Mouse (Mus musculus): ENCODE data around the gene Gpi1. TPM values are rescaled to one million over a fixed set of nuclear protein-coding genes. Genes with fewer than 3 reads are reported as not detected.
A peak's percentile ranks its signal among the peaks of the same experiment; 100 is the strongest.

Gpi1 gene
- polyA plus RNA-seq, 1 experiment from 2014 or later: 255 TPM

- 0 out of 2 replicates have a peak overlapping the region, but pooled peaks have one; percentile 87 for H3K27ac ChIP-seq
- peak overlapping the region; percentile 68 for H3K4me2 ChIP-seq (replicated peaks)
- H3K27me3 ChIP-seq: no peaks in the 10 kb centered on the region
- no peak for ATAC-seq (ENCODE audit: insufficient number of reproducible peaks, insufficient read depth, low FRiP score, low TSS enrichment)
- H3K9ac ChIP-seq: peak overlapping the region; percentile 73
- peak overlapping the region; percentile 68 for H3K4me3 ChIP-seq
- peaks cover 22% of the 10 kb centered on the region for H3K4me1 ChIP-seq
- peaks cover 36% of the 10 kb centered on the region for H3K36me3 ChIP-seq
- 17% methylated on average over 5 of the region's 5 CpGs for WGBS
- H3K9me3 ChIP-seq: no peaks in the 10 kb centered on the region
Measured at GRCm38 (mm10) chr7:34229153-34229552, 983 bp downstream of the Gpi1 start.

GRCm38 (mm10) chr7:34228641-34229040 lies 1.5 kb downstream of the Gpi1 start:
- no peaks in the 10 kb centered on the region for H3K9me3 ChIP-seq
- no peak for ATAC-seq (ENCODE audit: insufficient number of reproducible peaks, insufficient read depth, low FRiP score, low TSS enrichment)
- H3K4me1 ChIP-seq: peaks cover 22% of the 10 kb centered on the region
- H3K9ac ChIP-seq: peak overlapping the region; percentile 73; the same call in 1 of the 2 replicates
- H3K36me3 ChIP-seq: peaks cover 41% of the 10 kb centered on the region
- no peaks in the 10 kb centered on the region for H3K27me3 ChIP-seq
- H3K4me2 ChIP-seq (replicated peaks): peak overlapping the region; percentile 68
- no peak overlapping the region for H3K27ac ChIP-seq
- WGBS: 51% methylated on average over 9 of the region's 9 CpGs
- H3K4me3 ChIP-seq: peak overlapping the region; percentile 68

GRCm38 (mm10) chr7:34226846-34227245 lies 3.3 kb downstream of the Gpi1 start:
- ATAC-seq (ENCODE audit: insufficient number of reproducible peaks, insufficient read depth, low FRiP score, low TSS enrichment): no peak
- peaks cover 59% of the 10 kb centered on the region for H3K36me3 ChIP-seq
- WGBS: 93% methylated on average over 12 of the region's 12 CpGs
- H3K4me1 ChIP-seq: peaks cover 17% of the 10 kb centered on the region
- no peak overlapping the region for H3K4me3 ChIP-seq
- no peaks in the 10 kb centered on the region for H3K27me3 ChIP-seq
- no peak overlapping the region for H3K9ac ChIP-seq
- H3K27ac ChIP-seq: no peak overlapping the region
- no peak overlapping the region for H3K4me2 ChIP-seq (replicated peaks)
- H3K9me3 ChIP-seq: no peaks in the 10 kb centered on the region

- Histone ChIP-seq H3K9ac (no peak overlapping the region), H3K4me3 (no peak overlapping the region), H3K9me3 (no peaks in the 10 kb centered on the region), H3K36me3 (peaks cover 66% of the 10 kb centered on the region), H3K27me3 (no peaks in the 10 kb centered on the region), H3K4me1 (peaks cover 17% of the 10 kb centered on the region), H3K4me2 (replicated peaks) (no peak overlapping the region), H3K27ac (no peak overlapping the region)
- no peak for ATAC-seq (ENCODE audit: insufficient number of reproducible peaks, insufficient read depth, low FRiP score, low TSS enrichment)
- 88% methylated on average over 8 of the region's 8 CpGs for WGBS
Measured at GRCm38 (mm10) chr7:34226086-34226485, 4.0 kb downstream of the Gpi1 start.

GRCm38 (mm10) chr7:34224308-34224707 lies 5.8 kb downstream of the Gpi1 start:
- peaks cover 15% of the 10 kb centered on the region for H3K4me1 ChIP-seq
- H3K27me3 ChIP-seq: no peaks in the 10 kb centered on the region
- H3K9me3 ChIP-seq: no peaks in the 10 kb centered on the region
- peaks cover 83% of the 10 kb centered on the region for H3K36me3 ChIP-seq
- H3K4me3 ChIP-seq: no peak overlapping the region
- no peak overlapping the region for H3K27ac ChIP-seq
- no peak overlapping the region for H3K4me2 ChIP-seq (replicated peaks)
- 94% methylated on average over 6 of the region's 6 CpGs for WGBS
- no peak overlapping the region for H3K9ac ChIP-seq
- ATAC-seq (ENCODE audit: insufficient number of reproducible peaks, insufficient read depth, low FRiP score, low TSS enrichment): no peak

- no peak for ATAC-seq (ENCODE audit: insufficient number of reproducible peaks, insufficient read depth, low FRiP score, low TSS enrichment)
- Histone ChIP-seq H3K27ac (no peak overlapping the region), H3K9me3 (no peaks in the 10 kb centered on the region), H3K4me1 (no peaks in the 10 kb centered on the region), H3K4me3 (no peak overlapping the region), H3K36me3 (peaks cover 95% of the 10 kb centered on the region), H3K9ac (no peak overlapping the region), H3K4me2 (replicated peaks) (no peak overlapping the region), H3K27me3 (no peaks in the 10 kb centered on the region)
- WGBS: 89% methylated on average over 10 of the region's 10 CpGs
Measured at GRCm38 (mm10) chr7:34222340-34222739, 7.8 kb downstream of the Gpi1 start.

- WGBS: 89% methylated on average over 9 of the region's 9 CpGs
- H3K4me1 ChIP-seq: no peaks in the 10 kb centered on the region
- no peak overlapping the region for H3K4me2 ChIP-seq (replicated peaks)
- no peak overlapping the region for H3K9ac ChIP-seq
- ATAC-seq (ENCODE audit: insufficient number of reproducible peaks, insufficient read depth, low FRiP score, low TSS enrichment): no peak
- no peak overlapping the region for H3K4me3 ChIP-seq
- no peaks in the 10 kb centered on the region for H3K9me3 ChIP-seq
- H3K27me3 ChIP-seq: no peaks in the 10 kb centered on the region
- peaks cover 95% of the 10 kb centered on the region for H3K36me3 ChIP-seq
- no peak overlapping the region for H3K27ac ChIP-seq
Measured at GRCm38 (mm10) chr7:34221594-34222250, 8.4 kb downstream of the Gpi1 start.

GRCm38 (mm10) chr7:34218496-34218895 lies 11.6 kb downstream of the Gpi1 start:
- no peaks in the 10 kb centered on the region for H3K27me3 ChIP-seq
- no peak overlapping the region for H3K4me2 ChIP-seq (replicated peaks)
- H3K4me3 ChIP-seq: no peak overlapping the region
- H3K9ac ChIP-seq: no peak overlapping the region
- no peak overlapping the region for H3K27ac ChIP-seq
- H3K36me3 ChIP-seq: peaks cover 97% of the 10 kb centered on the region
- H3K9me3 ChIP-seq: no peaks in the 10 kb centered on the region
- WGBS: 87% methylated on average over 1 of the region's 1 CpGs
- no peak for ATAC-seq (ENCODE audit: insufficient number of reproducible peaks, insufficient read depth, low FRiP score, low TSS enrichment)
- H3K4me1 ChIP-seq: no peaks in the 10 kb centered on the region

- no peak overlapping the region for H3K4me3 ChIP-seq
- 90% methylated on average over 10 of the region's 10 CpGs for WGBS
- H3K27ac ChIP-seq: no peak overlapping the region
- no peak for ATAC-seq (ENCODE audit: insufficient number of reproducible peaks, insufficient read depth, low FRiP score, low TSS enrichment)
- no peak overlapping the region for H3K9ac ChIP-seq
- no peak overlapping the region for H3K4me2 ChIP-seq (replicated peaks)
- no peaks in the 10 kb centered on the region for H3K27me3 ChIP-seq
- H3K9me3 ChIP-seq: no peaks in the 10 kb centered on the region
- no peaks in the 10 kb centered on the region for H3K4me1 ChIP-seq
- H3K36me3 ChIP-seq: peaks cover 97% of the 10 kb centered on the region
Measured at GRCm38 (mm10) chr7:34216474-34216873, 13.7 kb downstream of the Gpi1 start.

GRCm38 (mm10) chr7:34215481-34215880 lies 14.7 kb downstream of the Gpi1 start:
- peaks cover 97% of the 10 kb centered on the region for H3K36me3 ChIP-seq
- no peak overlapping the region for H3K4me3 ChIP-seq
- 77% methylated on average over 9 of the region's 9 CpGs for WGBS
- no peak overlapping the region for H3K9ac ChIP-seq
- no peak overlapping the region for H3K27ac ChIP-seq
- no peak for ATAC-seq (ENCODE audit: insufficient number of reproducible peaks, insufficient read depth, low FRiP score, low TSS enrichment)
- no peaks in the 10 kb centered on the region for H3K9me3 ChIP-seq
- H3K4me2 ChIP-seq (replicated peaks): no peak overlapping the region
- no peaks in the 10 kb centered on the region for H3K27me3 ChIP-seq
- H3K4me1 ChIP-seq: no peaks in the 10 kb centered on the region

GRCm38 (mm10) chr7:34214644-34215043 lies 15.5 kb downstream of the Gpi1 start:
- Histone ChIP-seq H3K27ac (no peak overlapping the region), H3K27me3 (no peaks in the 10 kb centered on the region), H3K36me3 (peaks cover 98% of the 10 kb centered on the region), H3K9me3 (no peaks in the 10 kb centered on the region), H3K4me1 (no peaks in the 10 kb centered on the region), H3K4me3 (no peak overlapping the region), H3K9ac (no peak overlapping the region), H3K4me2 (replicated peaks) (no peak overlapping the region)
- WGBS: 94% methylated on average over 8 of the region's 8 CpGs
- no peak for ATAC-seq (ENCODE audit: insufficient number of reproducible peaks, insufficient read depth, low FRiP score, low TSS enrichment)

- whole genome bisulfite sequencing: 92% methylated on average over 7 of the region's 7 CpGs
- no peaks in the 10 kb centered on the region for H3K4me1 ChIP-seq
- H3K9me3 ChIP-seq: no peaks in the 10 kb centered on the region
- no peak overlapping the region for H3K9ac ChIP-seq
- no peak overlapping the region for H3K27ac ChIP-seq
- no peak for ATAC-seq (ENCODE audit: insufficient number of reproducible peaks, insufficient read depth, low FRiP score, low TSS enrichment)
- no peak overlapping the region for H3K4me2 ChIP-seq (replicated peaks)
- peaks cover 98% of the 10 kb centered on the region for H3K36me3 ChIP-seq
- H3K4me3 ChIP-seq: no peak overlapping the region
- H3K27me3 ChIP-seq: no peaks in the 10 kb centered on the region
Measured at GRCm38 (mm10) chr7:34213281-34213680, 16.9 kb downstream of the Gpi1 start.
